Mouse (Mus musculus) E14TG2a.4 (cell line): Measurements from ENCODE around the gene Tbc1d16.

ENCODE experiments used
- H3K27me3 ChIP-seq: 2 replicates; pipeline ENCODE4 v1.6.1; 2014; ENCODE audit warnings: low read length, control low read depth; ENCODE audit not compliant: insufficient read depth
- H3K36me3 ChIP-seq: 2 replicates; pipeline ENCODE4 v1.6.1; 2014; ENCODE audit warnings: low read length, control low read depth; ENCODE audit not compliant: insufficient read depth
- H3K4me1 ChIP-seq: replicated peaks from 2 replicates; pipeline ENCODE4 v1.6.1; 2014; ENCODE audit warnings: low read depth, low read length, control low read depth
- H3K4me3 ChIP-seq: replicated peaks from 2 replicates; pipeline ENCODE4 v1.5.1; 2014; ENCODE audit warnings: mild to moderate bottlenecking, low read length
- H3K9me3 ChIP-seq: 2 replicates; pipeline ENCODE4 v1.6.1; 2014; ENCODE audit warnings: low read length, control low read depth
- CTCF ChIP-seq: conservative IDR thresholded peaks from 2 replicates; pipeline ENCODE4 v1.5.1; 2014; ENCODE audit warnings: low read length
- NANOG ChIP-seq: IDR thresholded peaks from 2 replicates; pipeline ENCODE4 v1.6.1; 2014; ENCODE audit warnings: borderline replicate concordance, low read length, mixed read lengths
- POU5F1 ChIP-seq: IDR thresholded peaks from 2 replicates; pipeline ENCODE4 v1.6.1; 2014; ENCODE audit warnings: low read length, borderline replicate concordance

The Tbc1d16 gene

DNA sequence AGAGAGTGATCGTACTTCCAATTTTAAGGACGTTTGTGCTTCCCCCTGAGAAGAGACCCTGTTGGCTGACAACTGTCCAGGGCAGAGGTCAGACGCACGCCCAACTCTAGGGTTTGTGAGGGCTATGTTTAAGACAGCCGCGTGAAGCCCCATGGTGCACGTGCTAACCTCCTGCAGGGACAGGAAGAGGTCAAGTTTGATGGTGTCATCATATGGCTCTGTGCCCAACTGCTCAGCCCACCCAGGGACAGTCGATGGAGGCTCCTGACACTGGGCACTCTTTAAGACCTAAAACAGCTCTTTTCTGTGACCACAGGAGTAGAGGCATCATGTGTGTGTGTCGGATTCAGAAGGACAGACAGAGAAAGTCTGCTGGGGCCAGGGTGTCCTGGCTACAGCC lies 90.1 kb downstream of the Tbc1d16 start:
- Histone ChIP-seq H3K4me3 (no peak overlapping the region), H3K27me3 (peaks cover 91% of the 10 kb centered on the region), H3K4me1 (0 out of 2 replicates have a peak, but pooled peaks cover 3% of the 10 kb centered on the region), H3K9me3 (no peaks in the 10 kb centered on the region), H3K36me3 (no peaks in the 10 kb centered on the region)
- TF ChIP-seq CTCF: no peak
- TF ChIP-seq NANOG: no peak
- no peak for TF ChIP-seq POU5F1

DNA sequence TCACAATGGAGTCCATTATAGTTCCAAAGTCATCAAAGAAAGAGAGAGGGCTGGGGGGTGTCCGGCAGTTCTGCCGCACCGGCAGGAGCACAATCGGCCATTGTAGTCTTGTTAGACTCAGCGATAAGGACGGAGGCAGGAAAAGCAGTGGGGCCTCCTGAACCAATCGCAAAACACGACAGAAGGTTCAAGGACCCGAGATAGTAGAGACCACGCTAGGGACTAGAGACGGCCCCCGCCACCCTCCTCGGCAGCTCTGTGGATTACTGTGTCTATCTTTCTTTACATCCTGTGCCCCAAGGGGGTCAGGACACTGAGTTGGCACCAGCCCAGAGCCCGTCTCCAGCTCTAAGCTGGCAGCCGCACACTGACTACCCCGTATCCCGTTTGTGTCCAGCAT lies 93.7 kb downstream of the Tbc1d16 start:
- H3K4me1 ChIP-seq: peaks cover 10% of the 10 kb centered on the region
- H3K36me3 ChIP-seq: no peaks in the 10 kb centered on the region
- no peak for TF ChIP-seq NANOG
- no peak for TF ChIP-seq CTCF
- no peak for TF ChIP-seq POU5F1
- peaks cover 9% of the 10 kb centered on the region for H3K9me3 ChIP-seq
- peaks cover 92% of the 10 kb centered on the region for H3K27me3 ChIP-seq
- H3K4me3 ChIP-seq: no peak overlapping the region

DNA sequence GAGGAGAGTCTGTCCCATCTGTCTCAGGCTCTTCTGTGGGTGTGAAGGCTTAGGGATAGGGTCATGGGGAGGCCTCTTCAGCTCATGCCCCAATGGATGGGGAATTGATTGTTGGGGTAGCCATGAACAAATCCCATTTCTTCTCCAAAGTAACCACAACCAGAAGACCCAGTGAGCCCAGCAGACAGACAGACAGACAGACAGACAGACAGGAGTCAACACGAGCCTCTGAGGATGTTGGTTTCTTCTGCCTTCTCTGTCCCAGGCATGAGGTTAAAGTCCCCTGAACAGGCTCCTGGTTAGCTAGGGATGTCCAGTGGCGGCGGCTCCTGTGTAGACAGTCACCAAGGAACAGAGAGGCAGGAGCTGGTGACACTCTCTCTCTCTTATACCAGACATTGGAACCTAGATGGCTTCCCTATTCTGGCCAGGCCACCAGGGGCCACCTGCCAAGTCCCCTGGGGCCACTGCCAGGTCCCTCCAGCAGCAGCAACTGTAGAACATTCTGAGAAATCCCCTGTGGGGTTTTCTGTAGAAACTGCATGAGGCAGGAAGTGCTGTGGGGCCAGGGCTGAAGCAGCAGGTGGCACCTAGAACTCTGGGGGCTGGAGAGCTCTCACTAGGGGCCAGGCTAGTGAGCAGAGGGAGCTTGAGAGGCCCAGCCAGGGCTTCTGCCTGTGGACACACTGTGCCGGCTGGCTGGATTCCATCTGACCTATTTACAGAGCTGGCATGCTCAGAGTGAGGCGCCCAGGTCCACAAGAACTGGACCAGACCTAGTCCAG lies 94.7 kb downstream of the Tbc1d16 start:
- H3K9me3 ChIP-seq: peaks cover 9% of the 10 kb centered on the region
- peaks cover 20% of the 10 kb centered on the region for H3K4me1 ChIP-seq
- TF ChIP-seq POU5F1 (no peak), NANOG (no peak), CTCF (no peak)
- H3K27me3 ChIP-seq: peaks cover 94% of the 10 kb centered on the region
- no peaks in the 10 kb centered on the region for H3K36me3 ChIP-seq
- H3K4me3 ChIP-seq: no peak overlapping the region

- peaks cover 94% of the 10 kb centered on the region for H3K27me3 ChIP-seq
- H3K9me3 ChIP-seq: peaks cover 9% of the 10 kb centered on the region
- TF ChIP-seq NANOG: no peak
- TF ChIP-seq POU5F1: no peak
- TF ChIP-seq CTCF: no peak
- H3K4me1 ChIP-seq: peaks cover 27% of the 10 kb centered on the region
- H3K4me3 ChIP-seq: no peak overlapping the region
- no peaks in the 10 kb centered on the region for H3K36me3 ChIP-seq
These were observed 95.9 kb downstream of the Tbc1d16 start for GRCm38 (mm10) chr11:119132198-119133035.

DNA sequence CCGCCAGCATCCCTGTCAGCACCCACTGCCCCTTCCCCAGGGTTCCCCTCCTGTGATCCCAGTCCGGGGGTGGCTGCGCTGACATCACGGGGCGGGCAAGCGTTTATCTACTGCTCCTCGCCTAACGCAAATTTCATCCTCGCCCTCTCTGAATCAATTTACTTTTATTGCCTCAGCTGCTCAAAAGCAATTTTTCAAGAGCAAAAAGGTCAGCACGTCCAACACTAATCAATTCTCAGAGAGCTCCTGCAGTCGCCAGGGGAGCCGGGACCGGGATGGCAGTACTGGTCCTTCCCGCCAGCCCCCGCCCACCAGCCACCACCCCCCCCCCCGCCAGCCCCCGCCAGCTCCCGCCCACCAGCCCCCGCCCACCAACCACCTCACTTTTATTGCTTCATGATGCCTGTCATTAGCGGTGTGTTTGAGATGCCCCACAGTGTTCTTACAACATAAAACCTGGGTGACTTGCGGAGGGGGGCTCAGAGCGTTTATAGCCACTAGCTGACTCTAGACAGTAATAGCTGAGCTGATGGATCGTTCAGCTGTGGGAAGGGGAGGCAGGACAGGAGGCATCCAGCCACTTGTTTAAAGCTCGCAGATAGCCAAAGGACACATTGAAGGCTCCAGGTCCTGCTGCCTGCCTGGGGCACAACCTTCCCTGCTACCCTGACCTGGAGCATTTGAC lies 98.1 kb downstream of the Tbc1d16 start:
- Histone ChIP-seq H3K9me3 (peaks cover 9% of the 10 kb centered on the region), H3K36me3 (no peaks in the 10 kb centered on the region), H3K27me3 (peaks cover 94% of the 10 kb centered on the region), H3K4me3 (no peak overlapping the region), H3K4me1 (peaks cover 27% of the 10 kb centered on the region)
- TF ChIP-seq POU5F1 (no peak), CTCF (no peak)

DNA sequence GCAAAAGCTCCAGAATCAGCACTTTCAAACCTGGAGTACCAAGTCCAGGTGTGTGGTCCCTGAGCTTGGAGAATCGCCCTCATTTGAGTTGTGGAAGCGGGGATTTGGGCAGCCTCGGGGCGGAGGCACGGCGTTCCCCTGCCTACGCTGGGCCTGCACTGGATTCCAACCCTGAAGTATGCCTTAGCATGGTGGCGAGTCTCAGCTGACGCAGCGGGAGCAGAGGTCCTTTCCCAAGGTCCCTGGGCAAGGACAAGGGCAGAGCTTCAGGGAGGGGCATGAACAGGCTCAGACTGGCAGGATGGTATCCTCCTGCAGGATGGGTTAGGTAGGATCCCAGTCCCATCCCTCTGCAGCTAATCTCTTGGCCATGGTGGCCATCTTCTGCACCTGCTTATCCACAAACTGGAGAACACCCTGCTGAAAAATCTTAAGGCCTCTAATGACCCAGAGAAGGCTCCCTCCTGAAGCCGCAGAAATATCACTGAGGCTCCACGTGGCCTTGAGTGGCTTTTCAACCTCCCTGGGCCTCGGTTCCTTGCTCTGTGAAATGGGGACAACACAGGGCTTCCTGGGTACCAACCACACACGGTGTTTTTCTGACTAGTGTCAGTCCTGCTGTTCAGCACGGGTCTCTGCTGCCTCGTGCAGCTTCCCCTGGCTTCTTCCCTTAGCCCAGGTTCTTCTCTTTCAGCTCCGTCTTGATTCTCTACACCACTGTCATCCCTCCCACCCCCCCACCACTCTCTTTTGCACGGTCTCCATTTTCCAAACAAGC lies 98.8 kb downstream of the Tbc1d16 start:
- peak overlapping the region; percentile 37; the same call in 1 of the 2 replicates for H3K4me3 ChIP-seq
- H3K27me3 ChIP-seq: peaks cover 92% of the 10 kb centered on the region
- peaks cover 9% of the 10 kb centered on the region for H3K9me3 ChIP-seq
- H3K36me3 ChIP-seq: no peaks in the 10 kb centered on the region
- H3K4me1 ChIP-seq: peaks cover 25% of the 10 kb centered on the region
- TF ChIP-seq POU5F1 (no peak), CTCF (no peak), NANOG (no peak)

GRCm38 (mm10) chr11:119128668-119129280 lies 99.5 kb downstream of the Tbc1d16 start:
- H3K36me3 ChIP-seq: no peaks in the 10 kb centered on the region
- H3K9me3 ChIP-seq: peaks cover 9% of the 10 kb centered on the region
- no peak for TF ChIP-seq CTCF
- no peak for TF ChIP-seq POU5F1
- TF ChIP-seq NANOG: no peak
- peaks cover 27% of the 10 kb centered on the region for H3K4me1 ChIP-seq
- H3K4me3 ChIP-seq: peak overlapping the region; percentile 37; the same call in 1 of the 2 replicates
- peaks cover 91% of the 10 kb centered on the region for H3K27me3 ChIP-seq
